Mouse (Mus musculus): ENCODE results near the gene Tmem151b. TPM values are rescaled to one million over a fixed set of nuclear protein-coding genes. Genes with fewer than 3 reads are reported as not detected.

Gene Tmem151b
- polyA plus RNA-seq (2016; fragmentation: Nextera tagmentation; extraction: Ambion mirVana) = 12.6 and 13.5 TPM in 2 replicates

- peak within 1 kb of the TSS; percentile 87 for H3K4me3 ChIP-seq
- peaks cover 52% of the 10 kb centered on the region for H3K4me1 ChIP-seq
- H3K27ac ChIP-seq (replicated peaks) = peak within 1 kb of the TSS; percentile 93
- H3K36me3 ChIP-seq = peaks cover 14% of the 10 kb centered on the region
- WGBS = under 1% methylated on average over 12 of the region's 29 CpGs
- no peaks in the 10 kb centered on the region for H3K9me3 ChIP-seq
- H3K4me2 ChIP-seq (replicated peaks) = peak within 1 kb of the TSS; percentile 70
- peaks cover 61% of the 10 kb centered on the region for H3K27me3 ChIP-seq
- peak within 1 kb of the TSS; percentile 96 for H3K9ac ChIP-seq (replicated peaks)
- ATAC-seq (ENCODE audit: low FRiP score, low read depth) = peak; percentile 35
These were observed at the start of gene Tmem151b for GRCm38 (mm10) chr17:45549617-45550181. Gene Tmem151b (minus strand): TSS chr17:45549677.

GRCm38 (mm10) chr17:45598891-45599290 is 49.4 kb upstream of the Tmem151b start:
- Histone ChIP-seq H3K9me3 (no peaks in the 10 kb centered on the region), H3K9ac (replicated peaks) (no peak overlapping the region; the same call in 1 of the 2 replicates), H3K4me2 (replicated peaks) (peak overlapping the region; percentile 64), H3K4me3 (peak overlapping the region; percentile 32; the same call in 1 of the 2 replicates), H3K4me1 (peaks cover 52% of the 10 kb centered on the region), H3K27me3 (peaks cover 67% of the 10 kb centered on the region), H3K27ac (replicated peaks) (no peak overlapping the region), H3K36me3 (no peaks in the 10 kb centered on the region)
- no peak for ATAC-seq (ENCODE audit: low FRiP score, low read depth)
- 53% methylated on average over 3 of the region's 3 CpGs for WGBS

- Histone ChIP-seq H3K4me1 (peaks cover 56% of the 10 kb centered on the region), H3K9me3 (no peaks in the 10 kb centered on the region), H3K4me3 (no peak overlapping the region), H3K27ac (replicated peaks) (no peak overlapping the region), H3K9ac (replicated peaks) (no peak overlapping the region), H3K4me2 (replicated peaks) (no peak overlapping the region), H3K27me3 (peaks cover 72% of the 10 kb centered on the region), H3K36me3 (no peaks in the 10 kb centered on the region)
- WGBS = 91% methylated on average over 2 of the region's 2 CpGs
- ATAC-seq (ENCODE audit: low FRiP score, low read depth) = no peak
These were observed 48.9 kb upstream of the Tmem151b start for GRCm38 (mm10) chr17:45598376-45598775.

GRCm38 (mm10) chr17:45597787-45598186 is 48.3 kb upstream of the Tmem151b start:
- 45% methylated on average over 3 of the region's 3 CpGs for WGBS
- H3K4me1 ChIP-seq = peaks cover 61% of the 10 kb centered on the region
- no peak overlapping the region for H3K4me2 ChIP-seq (replicated peaks)
- no peaks in the 10 kb centered on the region for H3K9me3 ChIP-seq
- no peak overlapping the region for H3K4me3 ChIP-seq
- H3K27ac ChIP-seq (replicated peaks) = no peak overlapping the region
- no peak for ATAC-seq (ENCODE audit: low FRiP score, low read depth)
- H3K36me3 ChIP-seq = no peaks in the 10 kb centered on the region
- H3K27me3 ChIP-seq = peaks cover 78% of the 10 kb centered on the region
- H3K9ac ChIP-seq (replicated peaks) = no peak overlapping the region

GRCm38 (mm10) chr17:45596631-45597396 is 47.3 kb upstream of the Tmem151b start:
- no peak overlapping the region for H3K4me3 ChIP-seq
- H3K36me3 ChIP-seq = no peaks in the 10 kb centered on the region
- H3K27me3 ChIP-seq = peaks cover 81% of the 10 kb centered on the region
- H3K27ac ChIP-seq (replicated peaks) = peak overlapping the region; percentile 54
- H3K4me2 ChIP-seq (replicated peaks) = no peak overlapping the region
- ATAC-seq (ENCODE audit: low FRiP score, low read depth) = 0 out of 2 replicates have a peak, but pooled peaks have one; percentile 25
- no peaks in the 10 kb centered on the region for H3K9me3 ChIP-seq
- WGBS = 22% methylated on average over 11 of the region's 11 CpGs
- peaks cover 66% of the 10 kb centered on the region for H3K4me1 ChIP-seq
- no peak overlapping the region for H3K9ac ChIP-seq (replicated peaks)

GRCm38 (mm10) chr17:45595736-45596390 is 46.4 kb upstream of the Tmem151b start:
- Histone ChIP-seq H3K27me3 (peaks cover 75% of the 10 kb centered on the region), H3K27ac (replicated peaks) (no peak overlapping the region), H3K9ac (replicated peaks) (peak overlapping the region; percentile 43), H3K4me3 (peak overlapping the region; percentile 51), H3K4me2 (replicated peaks) (peak overlapping the region; percentile 97), H3K36me3 (no peaks in the 10 kb centered on the region), H3K4me1 (peaks cover 59% of the 10 kb centered on the region), H3K9me3 (no peaks in the 10 kb centered on the region)
- ATAC-seq (ENCODE audit: low FRiP score, low read depth) = peak; percentile 12; the same call in 1 of the 2 replicates
- 4% methylated on average over 23 of the region's 23 CpGs for WGBS

GRCm38 (mm10) chr17:45594881-45595735 is 45.6 kb upstream of the Tmem151b start:
- peak; percentile 63 for ATAC-seq (ENCODE audit: low FRiP score, low read depth)
- peak overlapping the region; percentile 97 for H3K4me2 ChIP-seq (replicated peaks)
- H3K9me3 ChIP-seq = no peaks in the 10 kb centered on the region
- WGBS = under 1% methylated on average over 57 of the region's 58 CpGs
- peak overlapping the region; percentile 43 for H3K9ac ChIP-seq (replicated peaks)
- peak overlapping the region; percentile 51 for H3K4me3 ChIP-seq
- no peaks in the 10 kb centered on the region for H3K36me3 ChIP-seq
- no peak overlapping the region for H3K27ac ChIP-seq (replicated peaks)
- H3K4me1 ChIP-seq = peaks cover 59% of the 10 kb centered on the region
- peaks cover 68% of the 10 kb centered on the region for H3K27me3 ChIP-seq

GRCm38 (mm10) chr17:45594195-45594594 is 44.7 kb upstream of the Tmem151b start:
- no peak overlapping the region for H3K27ac ChIP-seq (replicated peaks)
- ATAC-seq (ENCODE audit: low FRiP score, low read depth) = no peak
- H3K9me3 ChIP-seq = no peaks in the 10 kb centered on the region
- H3K9ac ChIP-seq (replicated peaks) = no peak overlapping the region
- H3K4me3 ChIP-seq = 0 out of 2 replicates have a peak overlapping the region, but pooled peaks have one; percentile 51
- peaks cover 51% of the 10 kb centered on the region for H3K4me1 ChIP-seq
- peaks cover 59% of the 10 kb centered on the region for H3K27me3 ChIP-seq
- WGBS = 41% methylated on average over 8 of the region's 8 CpGs
- H3K36me3 ChIP-seq = no peaks in the 10 kb centered on the region
- H3K4me2 ChIP-seq (replicated peaks) = peak overlapping the region; percentile 97

- H3K4me1 ChIP-seq = peaks cover 49% of the 10 kb centered on the region
- H3K4me2 ChIP-seq (replicated peaks) = peak overlapping the region; percentile 97; the same call in 1 of the 2 replicates
- H3K9me3 ChIP-seq = no peaks in the 10 kb centered on the region
- H3K27ac ChIP-seq (replicated peaks) = no peak overlapping the region
- no peak for ATAC-seq (ENCODE audit: low FRiP score, low read depth)
- WGBS = 17% methylated on average over 8 of the region's 8 CpGs
- no peak overlapping the region for H3K4me3 ChIP-seq
- H3K36me3 ChIP-seq = no peaks in the 10 kb centered on the region
- peaks cover 58% of the 10 kb centered on the region for H3K27me3 ChIP-seq
- H3K9ac ChIP-seq (replicated peaks) = no peak overlapping the region
These were observed 44.0 kb upstream of the Tmem151b start for GRCm38 (mm10) chr17:45593479-45593878.

GRCm38 (mm10) chr17:45592606-45593431 is 43.3 kb upstream of the Tmem151b start:
- Histone ChIP-seq H3K4me3 (no peak overlapping the region), H3K4me2 (replicated peaks) (peak overlapping the region; percentile 97; the same call in 1 of the 2 replicates), H3K9me3 (no peaks in the 10 kb centered on the region), H3K9ac (replicated peaks) (0 out of 2 replicates have a peak overlapping the region, but pooled peaks have one; percentile 29), H3K4me1 (peaks cover 49% of the 10 kb centered on the region), H3K27me3 (peaks cover 58% of the 10 kb centered on the region), H3K27ac (replicated peaks) (no peak overlapping the region), H3K36me3 (no peaks in the 10 kb centered on the region)
- 57% methylated on average over 8 of the region's 8 CpGs for WGBS
- no peak for ATAC-seq (ENCODE audit: low FRiP score, low read depth)

All from midbrain, embryonic 12.5 days (tissue).